Mouse (Mus musculus) heart, postnatal 36 days (tissue): ENCODE measurements around the gene Mgp. TPM values are rescaled to one million over a fixed set of nuclear protein-coding genes. Genes with fewer than 3 reads are reported as not detected.

ENCODE experiments used
- DNase-seq, 2 experiments: peaks; one replicate each; pipeline ENCODE4 v3.0.0; 2021 to 2022
- intact Hi-C: fragments of 180-260 bp; cut with DNase I; formaldehyde crosslinking; loops from one replicate; pipeline ENCODE4 v1.15.1; 2025
- total RNA-seq, 2 experiments: library from RNA; stranded (reverse); gene quantifications; 2 replicates each; pipeline ENCODE4 v1.2.3; 2021

The Mgp gene
- total RNA-seq, 2 experiments from 2014 or later = 344 to 476 TPM

- intact Hi-C loops = no loop called here
- DNase-seq = peak in 1 of 2 experiments; percentile 33
Observed at GRCm38 (mm10) chr6:136856071-136856636, 19.5 kb downstream of the Mgp start.

GRCm38 (mm10) chr6:136855183-136855582 lies 20.4 kb downstream of the Mgp start:
- intact Hi-C loops = no loop called here
- no peak for DNase-seq

- intact Hi-C loops = no loop called here
- DNase-seq = no peak
Observed at GRCm38 (mm10) chr6:136854361-136854781, 21.3 kb downstream of the Mgp start.

GRCm38 (mm10) chr6:136852762-136853161 lies 22.9 kb downstream of the Mgp start:
- intact Hi-C loops = loop anchor here (2.0 kb wide), 1 partner anchor 16 kb away; no protein-coding TSS in a partner anchor
- no peak for DNase-seq

- no peak for DNase-seq
- intact Hi-C loops = loop anchor here (2.0 kb wide), 1 partner anchor 16 kb away; no protein-coding TSS in a partner anchor
Observed at GRCm38 (mm10) chr6:136852348-136852747, 23.3 kb downstream of the Mgp start.

GRCm38 (mm10) chr6:136850267-136850666 lies 25.4 kb downstream of the Mgp start:
- intact Hi-C loops = no loop called here
- no peak for DNase-seq

- intact Hi-C loops = no loop called here
- DNase-seq = no peak
Observed at GRCm38 (mm10) chr6:136848971-136849370, 26.7 kb downstream of the Mgp start.

GRCm38 (mm10) chr6:136848399-136848798 lies 27.2 kb downstream of the Mgp start:
- DNase-seq = no peak
- intact Hi-C loops = no loop called here

- intact Hi-C loops = no loop called here
Observed at GRCm38 (mm10) chr6:136847790-136848189, 27.8 kb downstream of the Mgp start.

GRCm38 (mm10) chr6:136847267-136847666 lies 28.4 kb downstream of the Mgp start:
- intact Hi-C loops = no loop called here
- DNase-seq = no peak

More at GRCm38 (mm10) chr6:136847790-136848189, 27.8 kb downstream of the Mgp start:
- peak; percentile 63 to 72 for DNase-seq

GRCm38 (mm10) chr6:136845706-136846480 lies 29.7 kb downstream of the Mgp start:
- no peak for DNase-seq
- intact Hi-C loops = no loop called here

GRCm38 (mm10) chr6:136844903-136845302 lies 30.7 kb downstream of the Mgp start:
- DNase-seq = no peak
- intact Hi-C loops = no loop called here

GRCm38 (mm10) chr6:136837323-136837722 lies 38.3 kb downstream of the Mgp start:
- intact Hi-C loops = loop anchor here (2.0 kb wide), 1 partner anchor 15 kb away; no protein-coding TSS in a partner anchor
- no peak for DNase-seq

- no peak for DNase-seq
- intact Hi-C loops = no loop called here
Observed at GRCm38 (mm10) chr6:136835352-136835751, 40.3 kb downstream of the Mgp start, which contains the start of gene Smco3. Gene Smco3, minus strand, starts transcription at chr6:136835452.

GRCm38 (mm10) chr6:136831712-136832111 lies 43.9 kb downstream of the Mgp start:
- DNase-seq = no peak
- intact Hi-C loops = no loop called here

GRCm38 (mm10) chr6:136828681-136829080 lies 46.9 kb downstream of the Mgp start:
- DNase-seq = no peak
- intact Hi-C loops = loop anchor here (10.0 kb wide), 1 partner anchor 1904 kb away; the partner anchor contains the start of gene Cdkn1b

- peak; percentile 94 to 95 for DNase-seq
Observed at GRCm38 (mm10) chr6:136827881-136828561, 47.6 kb downstream of the Mgp start, which contains the start of gene Wbp11. Gene Wbp11, minus strand, starts transcription at chr6:136828233.

GRCm38 (mm10) chr6:136827516-136827880 lies 48.1 kb downstream of the Mgp start, which contains the start of gene BC049715:
Gene BC049715, plus strand, starts transcription at chr6:136827626.
- intact Hi-C loops = loop anchor here (1.0 to 10.0 kb wide), 2 partner anchors 23 to 1903 kb away; partner anchors contain the start of genes Cdkn1b and Hist4h4
- DNase-seq = no peak

More at GRCm38 (mm10) chr6:136827881-136828561, 47.6 kb downstream of the Mgp start, which contains the start of gene Wbp11:
- intact Hi-C loops = loop anchor here (1.0 to 10.0 kb wide), 2 partner anchors 24 to 1903 kb away; partner anchors contain the start of genes Cdkn1b and Hist4h4

GRCm38 (mm10) chr6:136827116-136827515 lies 48.5 kb downstream of the Mgp start:
- intact Hi-C loops = loop anchor here (1.0 to 10.0 kb wide), 2 partner anchors 23 to 1902 kb away; partner anchors contain the start of genes Cdkn1b and Hist4h4
- no peak for DNase-seq

- intact Hi-C loops = loop anchor here (10.0 kb wide), 1 partner anchor 1900 kb away; the partner anchor contains the start of gene Cdkn1b
- DNase-seq = no peak
Observed at GRCm38 (mm10) chr6:136824987-136825386, 50.6 kb downstream of the Mgp start.
